Comparison of ENCODE assay signal across 11 mouse cellular contexts in the genomic region with DNA sequence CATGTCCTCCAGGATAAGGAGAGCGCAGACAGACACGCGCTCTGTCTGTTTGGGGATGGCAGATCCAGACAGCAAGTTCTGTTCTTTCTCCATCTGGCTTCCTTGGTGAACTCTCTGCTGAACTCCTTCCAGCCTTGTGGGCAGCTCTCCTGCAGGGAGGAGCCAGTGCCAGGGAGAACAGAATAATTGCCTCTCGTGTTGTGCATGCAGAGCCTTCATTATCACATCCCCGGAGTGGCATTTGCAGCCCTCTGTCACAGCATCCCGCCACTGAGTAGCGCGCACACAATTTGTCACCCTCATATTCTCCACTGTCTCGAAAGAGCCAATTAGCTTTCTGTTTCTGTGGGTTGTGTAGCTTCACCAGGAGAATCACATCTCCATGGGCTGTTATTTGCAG. TPM values are rescaled to one million over a fixed set of nuclear protein-coding genes. Genes with fewer than 3 reads are reported as not detected.
DNase-seq lines count a peak whose midpoint lies in the region; ATAC-seq and TF ChIP-seq lines count a peak whose summit lies in the region.
"Had no signal": no experiment of that assay in that cellular context is flagged by ENCODE, and none has a peak within 500 bp of the region (broad histone marks: within the 10 kb centered on the region; RNA-seq: fewer than 3 reads in every experiment).

No protein-coding gene starts in this region.

- no peak for TF ChIP-seq POLR2A in thymus, adult 2 months (IDR thresholded peaks at IDR 0.05; ENCODE audit: control insufficient read depth, extremely low read depth, insufficient read depth, low read length, poor library complexity)

- WGBS in forebrain, embryonic 13.5 days = 39% methylated on average over 9 of the region's 9 CpGs
- 46% methylated on average over 9 of the region's 9 CpGs for WGBS in neural tube, embryonic 13.5 days
- 89% methylated on average over 9 of the region's 9 CpGs for WGBS in thymus, adult 2 months

- no peak for TF ChIP-seq CTCF in thymus, adult 2 months (IDR thresholded peaks at IDR 0.05; ENCODE audit: borderline replicate concordance, control insufficient read depth, extremely low read depth, insufficient read depth, low read length, poor library complexity)

- H3K4me1 ChIP-seq in forebrain, embryonic 13.5 days = peaks cover 34% of the 10 kb centered on the region
- H3K4me1 ChIP-seq in neural tube, embryonic 13.5 days (replicated peaks) = peaks cover 21% of the 10 kb centered on the region
- H3K4me1 ChIP-seq in thymus, adult 2 months (replicated peaks; ENCODE audit: control insufficient read depth, insufficient read depth, low read length) = peaks cover 31% of the 10 kb centered on the region

- peak; percentile 85 to 88 for DNase-seq in layer of hippocampus, adult 8-10 months (ENCODE audit: low spot score in 2 of 2)
- DNase-seq in c-Kit-positive CD71-positive TER-119-positive erythroid progenitor cells, embryonic 14.5 days (ENCODE audit: low spot score) = no peak
- DNase-seq in urinary bladder, postnatal 10 days (ENCODE audit: low spot score) = no peak
- no peak for DNase-seq in thymus, adult 2 months
- DNase-seq in spleen, adult 18-20 months = no peak
- DNase-seq: kidney, postnatal 25 days had no signal

- no peaks in the 10 kb centered on the region for H3K36me3 ChIP-seq in forebrain, embryonic 13.5 days (ENCODE audit: poor library complexity, severe bottlenecking)
- no peaks in the 10 kb centered on the region for H3K36me3 ChIP-seq in neural tube, embryonic 13.5 days
- H3K36me3 ChIP-seq in thymus, adult 2 months (ENCODE audit: control insufficient read depth, insufficient read depth, low read length) = no peaks in the 10 kb centered on the region

- H3K4me2 ChIP-seq in forebrain, embryonic 13.5 days = peak overlapping the region; percentile 3; the same call in 1 of the 2 replicates
- H3K4me2 ChIP-seq in neural tube, embryonic 13.5 days = no peak overlapping the region

- peak; percentile 75 for ATAC-seq in cerebellum, adult (ENCODE audit: insufficient number of reproducible peaks, low FRiP score, low TSS enrichment)
- ATAC-seq in forebrain, embryonic 13.5 days = peak; percentile 91
- ATAC-seq in neural tube, embryonic 13.5 days (ENCODE audit: low read depth) = peak; percentile 73

- H3K4me3 ChIP-seq in forebrain, embryonic 13.5 days = no peak overlapping the region
- H3K4me3 ChIP-seq in neural tube, embryonic 13.5 days = no peak overlapping the region
- H3K4me3 ChIP-seq in thymus, adult 2 months (ENCODE audit: control insufficient read depth, insufficient read depth, low read length) = no peak overlapping the region

- peak overlapping the region; percentile 76 for H3K27ac ChIP-seq in forebrain, embryonic 13.5 days
- peak overlapping the region; percentile 68 for H3K27ac ChIP-seq in neural tube, embryonic 13.5 days (replicated peaks)
- no peak overlapping the region for H3K27ac ChIP-seq in thymus, adult 2 months (ENCODE audit: control insufficient read depth, insufficient read depth, low read length)

- no peaks in the 10 kb centered on the region for H3K27me3 ChIP-seq in forebrain, embryonic 13.5 days
- H3K27me3 ChIP-seq in neural tube, embryonic 13.5 days = no peaks in the 10 kb centered on the region; the same call in 1 of the 2 replicates
- no peaks in the 10 kb centered on the region for H3K27me3 ChIP-seq in thymus, adult 2 months (ENCODE audit: control insufficient read depth, insufficient read depth, low read length)

- H3K9me3 ChIP-seq in forebrain, embryonic 13.5 days (replicated peaks) = no peaks in the 10 kb centered on the region
- H3K9me3 ChIP-seq in neural tube, embryonic 13.5 days = no peaks in the 10 kb centered on the region

- no peak overlapping the region for H3K9ac ChIP-seq in forebrain, embryonic 13.5 days
- 0 out of 2 replicates have a peak overlapping the region, but pooled peaks have one; percentile 5 for H3K9ac ChIP-seq in neural tube, embryonic 13.5 days

RNA-seq across cellular contexts. Expression of gene Smndc1, which starts 40.0 kb away (rescaled TPM):
- 48.7 and 50.9 TPM in 2 replicates for polyA plus RNA-seq in forebrain, embryonic 13.5 days (2015; fragmentation: Nextera tagmentation; extraction: Ambion mirVana)
- total RNA-seq in layer of hippocampus, adult 8-10 months (2022) = 10 to 100 TPM; 38.4 to 44.5 (median 40.5) TPM
- 37.5 and 55.4 TPM in 2 replicates for polyA plus RNA-seq in neural tube, embryonic 13.5 days (2015; fragmentation: Nextera tagmentation; extraction: Ambion mirVana)
- polyA plus RNA-seq in thymus, adult 2 months (2012; rRNA removed) = 6.7 and 6.8 TPM in 2 replicates

RNA-seq across cellular contexts. Expression of gene Gm10197, which starts 58.8 kb away (rescaled TPM):
- not detected in 2 replicates for polyA plus RNA-seq in forebrain, embryonic 13.5 days (2015; fragmentation: Nextera tagmentation; extraction: Ambion mirVana)
- total RNA-seq in layer of hippocampus, adult 8-10 months (2022) = not detected
- not detected in 2 replicates for polyA plus RNA-seq in neural tube, embryonic 13.5 days (2015; fragmentation: Nextera tagmentation; extraction: Ambion mirVana)
- polyA plus RNA-seq in thymus, adult 2 months (2012; rRNA removed) = not detected in 2 replicates
- polyA plus RNA-seq: gonadal fat pad, adult 2 months; lung, embryonic 16.5 days had no signal

Comparison
In these comparisons a context has a peak if more than half of its experiments do, and no peak if none do; other contexts are left out.
1. DNase-seq: peak in layer of hippocampus, adult 8-10 months (2 of 2); none in c-Kit-positive CD71-positive TER-119-positive erythroid progenitor cells, embryonic 14.5 days (single experiment), urinary bladder, postnatal 10 days (single experiment), thymus, adult 2 months (single experiment) and spleen, adult 18-20 months (0 of 2).
2. Peak in every context shown above with its lines, with median percentiles within 50 percentile points of each other: ATAC-seq.